Mouse (Mus musculus): ENCODE measurements at regions not wholly inside any gene's neighbourhood (a gene's known extent, or its start where the extent isn't known, plus 50 kb on each side); places are given as distances from the start of the nearest gene placed in this dataset.

DNA sequence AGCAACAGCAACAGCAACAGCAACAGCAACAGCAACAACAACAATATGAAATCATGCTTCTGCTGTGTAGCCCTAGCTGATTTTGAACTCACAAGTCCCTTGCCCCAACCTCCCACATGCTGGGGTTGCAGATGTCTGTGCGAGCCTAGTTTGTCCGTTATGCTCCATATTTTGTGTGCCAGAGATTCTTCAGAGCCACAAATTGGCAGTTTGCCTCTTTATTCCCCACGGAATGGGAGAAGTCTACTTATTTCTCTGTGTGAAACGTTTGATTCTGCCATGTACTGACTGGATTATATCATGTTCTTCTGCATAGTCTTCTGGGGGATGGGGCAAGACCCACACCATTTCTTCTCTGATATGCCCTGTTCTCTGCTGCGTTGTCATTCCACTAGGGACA, 64.5 kb upstream of the Myocd start:
- ATAC-seq = no peak
- Histone ChIP-seq H3K9me3 (ENCODE audit: control insufficient read depth) (no peaks in the 10 kb centered on the region), H3K27ac (ENCODE audit: low read depth, low read length) (no peak overlapping the region), H3K27me3 (replicated peaks; ENCODE audit: control insufficient read depth, insufficient read depth, low read length) (no peaks in the 10 kb centered on the region), H3K36me3 (ENCODE audit: control insufficient read depth, insufficient read depth) (no peaks in the 10 kb centered on the region), H3K4me1 (replicated peaks; ENCODE audit: control insufficient read depth, insufficient read depth, low read length) (no peaks in the 10 kb centered on the region), H3K9ac (ENCODE audit: low read depth, low read length) (no peak overlapping the region), H3K4me2 (replicated peaks; ENCODE audit: low read depth) (no peak overlapping the region), H3K4me3 (ENCODE audit: low read depth, low read length) (no peak overlapping the region)
- WGBS = 55% methylated on average over 5 of the region's 5 CpGs
- no peak for TF ChIP-seq CTCF (IDR thresholded peaks at IDR 0.05; ENCODE audit: low read depth)

DNA sequence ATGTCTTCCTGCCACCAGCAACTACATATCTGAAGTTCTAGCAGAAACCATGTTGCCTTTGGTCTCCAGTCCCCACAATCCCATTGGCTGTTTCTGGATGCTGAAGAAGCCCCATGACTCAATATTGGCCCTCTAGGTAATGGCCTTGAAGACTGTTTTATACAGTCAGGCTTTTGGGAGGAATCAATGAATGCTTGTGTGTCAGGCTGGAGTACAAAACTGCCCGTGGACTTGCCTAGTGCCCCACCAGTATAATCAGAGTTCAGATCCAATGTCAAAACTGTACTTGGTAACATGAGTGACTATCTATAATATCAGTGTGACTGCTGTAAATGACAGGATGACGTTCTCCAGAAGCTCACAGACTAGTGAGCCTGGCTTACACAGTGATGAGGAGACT, 63.3 kb upstream of the Myocd start:
- H3K27me3 ChIP-seq (replicated peaks; ENCODE audit: control insufficient read depth, insufficient read depth, low read length) = no peaks in the 10 kb centered on the region
- no peak for TF ChIP-seq CTCF (IDR thresholded peaks at IDR 0.05; ENCODE audit: low read depth)
- no peak overlapping the region for H3K4me2 ChIP-seq (replicated peaks; ENCODE audit: low read depth)
- no peaks in the 10 kb centered on the region for H3K36me3 ChIP-seq (ENCODE audit: control insufficient read depth, insufficient read depth)
- no peak overlapping the region for H3K27ac ChIP-seq (ENCODE audit: low read depth, low read length)
- no peaks in the 10 kb centered on the region for H3K4me1 ChIP-seq (replicated peaks; ENCODE audit: control insufficient read depth, insufficient read depth, low read length)
- no peak overlapping the region for H3K9ac ChIP-seq (ENCODE audit: low read depth, low read length)
- WGBS = 69% methylated on average over 2 of the region's 2 CpGs
- no peak for ATAC-seq
- no peaks in the 10 kb centered on the region for H3K9me3 ChIP-seq (ENCODE audit: control insufficient read depth)
- H3K4me3 ChIP-seq (ENCODE audit: low read depth, low read length) = no peak overlapping the region

DNA sequence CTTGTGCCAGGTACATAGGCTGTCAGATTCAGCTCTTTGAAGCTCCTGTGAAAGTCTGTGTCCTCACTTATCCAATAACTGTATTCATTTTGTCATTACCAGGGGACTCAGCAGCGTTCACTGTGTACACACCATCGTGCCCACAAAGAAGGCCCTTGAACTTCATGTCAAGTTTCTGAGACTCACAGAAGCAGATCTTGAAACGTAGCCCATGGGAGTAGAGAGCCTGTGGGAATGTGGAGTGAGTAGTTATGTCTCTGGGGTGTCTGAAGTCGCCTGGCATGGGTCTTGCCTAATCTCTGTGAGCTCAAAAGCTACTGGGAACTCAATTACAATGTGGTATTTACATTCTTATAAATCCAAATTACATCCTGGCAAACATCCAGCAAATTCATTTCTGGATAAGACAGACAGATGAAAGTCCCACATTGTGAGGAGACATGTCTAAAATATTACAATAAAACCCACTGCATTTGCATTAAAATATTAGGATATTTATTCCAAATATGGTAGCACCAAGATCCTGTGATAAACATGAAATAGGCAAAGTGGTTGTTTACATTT, 53.2 kb upstream of the Myocd start:
- ATAC-seq = no peak
- TF ChIP-seq CTCF (IDR thresholded peaks at IDR 0.05; ENCODE audit: low read depth) = no peak
- H3K9ac ChIP-seq (ENCODE audit: low read depth, low read length) = no peak overlapping the region
- no peaks in the 10 kb centered on the region for H3K36me3 ChIP-seq (ENCODE audit: control insufficient read depth, insufficient read depth)
- 49% methylated on average over 4 of the region's 4 CpGs for WGBS
- no peak overlapping the region for H3K4me2 ChIP-seq (replicated peaks; ENCODE audit: low read depth)
- no peak overlapping the region for H3K27ac ChIP-seq (ENCODE audit: low read depth, low read length)
- no peaks in the 10 kb centered on the region for H3K27me3 ChIP-seq (replicated peaks; ENCODE audit: control insufficient read depth, insufficient read depth, low read length)
- H3K4me1 ChIP-seq (replicated peaks; ENCODE audit: control insufficient read depth, insufficient read depth, low read length) = 0 out of 2 replicates have a peak, but pooled peaks cover 3% of the 10 kb centered on the region
- no peak overlapping the region for H3K4me3 ChIP-seq (ENCODE audit: low read depth, low read length)
- no peaks in the 10 kb centered on the region for H3K9me3 ChIP-seq (ENCODE audit: control insufficient read depth)
